Mouse (Mus musculus) MEL (cell line): ENCODE results near the gene Jag2. TPM values are rescaled to one million over a fixed set of nuclear protein-coding genes. Genes with fewer than 3 reads are reported as not detected.
A peak's percentile ranks its signal among the peaks of the same experiment; 100 is the strongest.

Experiments used
- DNase-seq: peaks from one replicate; pipeline ENCODE4 v3.0.0; 2011; ENCODE audit warnings: low read depth, low spot score
- H3K27ac ChIP-seq: 2 replicates; pipeline ENCODE4 v1.5.1; 2012; ENCODE audit warnings: low read depth, mild to moderate bottlenecking, control low read depth, low read length, moderate library complexity; ENCODE audit not compliant: control insufficient read depth
- H3K27me3 ChIP-seq, 2 experiments: fragments of 150-350 bp in 1 of 2; sonication (generic) in 1 of 2; 2 replicates each; pipeline ENCODE4 v1.6.1; 2012; ENCODE audit warnings: low read length in 2 of 2, mild to moderate bottlenecking in 2 of 2, improper control_type of control experiment in 1 of 2, moderate library complexity in 1 of 2; ENCODE audit not compliant: insufficient read depth in 2 of 2, control insufficient read depth in 1 of 2
- H3K36me3 ChIP-seq, 2 experiments: 2 replicates each; pipeline ENCODE4 v1.6.1; 2012 to 2014; ENCODE audit warnings: low read length in 2 of 2, improper control_type of control experiment in 1 of 2, inconsistent platforms in 1 of 2, mild to moderate bottlenecking in 1 of 2; ENCODE audit not compliant: insufficient read depth in 2 of 2, control insufficient read depth in 1 of 2
- H3K4me1 ChIP-seq, 2 experiments: fragments of 150-350 bp in 1 of 2; sonication (generic) in 1 of 2; 2 replicates each; pipeline ENCODE4 v1.6.1; 2012; ENCODE audit warnings: low read length in 2 of 2, improper control_type of control experiment in 1 of 2, mild to moderate bottlenecking in 1 of 2; ENCODE audit not compliant: insufficient read depth in 2 of 2, control insufficient read depth in 1 of 2
- H3K4me3 ChIP-seq, 2 experiments: fragments of 150-350 bp in 1 of 2; sonication (generic) in 1 of 2; 2 replicates each; pipeline ENCODE4 v1.5.1; 2012; ENCODE audit warnings: low read depth in 2 of 2, low read length in 2 of 2, mild to moderate bottlenecking in 2 of 2, moderate library complexity in 2 of 2, control low read depth in 1 of 2, improper control_type of control experiment in 1 of 2; ENCODE audit not compliant: control insufficient read depth in 1 of 2, insufficient read depth in 1 of 2
- H3K79me2 ChIP-seq: 2 replicates; pipeline ENCODE4 v1.6.1; 2012; ENCODE audit warnings: mild to moderate bottlenecking, low read length, moderate library complexity; ENCODE audit not compliant: control insufficient read depth, poor library complexity, insufficient read depth
- H3K9ac ChIP-seq: 2 replicates; pipeline ENCODE4 v1.6.1; 2012; ENCODE audit warnings: low read depth, mild to moderate bottlenecking, control low read depth, low read length, moderate library complexity; ENCODE audit not compliant: control insufficient read depth, poor library complexity, severe bottlenecking
- H3K9me3 ChIP-seq: fragments of 150-350 bp; sonication (generic); replicated peaks from 2 replicates; pipeline ENCODE4 v1.6.1; 2012; ENCODE audit warnings: mild to moderate bottlenecking, low read length, improper control_type of control experiment, moderate library complexity; ENCODE audit not compliant: insufficient read depth
- BHLHE40 ChIP-seq: IDR thresholded peaks from 2 replicates; pipeline ENCODE4 v1.6.1; 2012; ENCODE audit warnings: low read depth, mild to moderate bottlenecking, inconsistent platforms, low read length, improper control_type of control experiment, borderline replicate concordance
- CHD1 ChIP-seq: IDR thresholded peaks from 2 replicates; pipeline ENCODE4 v1.6.1; 2012; ENCODE audit warnings: low read depth, mild to moderate bottlenecking, inconsistent platforms, low read length, improper control_type of control experiment
- CHD2 ChIP-seq: IDR thresholded peaks from 2 replicates; pipeline ENCODE4 v1.6.1; 2011; ENCODE audit warnings: low read length, improper control_type of control experiment
- CTCF ChIP-seq, 3 experiments: IDR thresholded peaks in 2 of 3; conservative IDR thresholded peaks in 1 of 3; 2 replicates each; pipeline ENCODE4 v1.5.1; 2011 to 2012; ENCODE audit warnings: low read length in 3 of 3, low read depth in 2 of 3, mild to moderate bottlenecking in 2 of 3, improper control_type of control experiment in 1 of 3, inconsistent platforms in 1 of 3, mixed read lengths in 1 of 3, moderate library complexity in 1 of 3; ENCODE audit not compliant: control insufficient read depth in 1 of 3, insufficient read depth in 1 of 3, poor library complexity in 1 of 3, severe bottlenecking in 1 of 3
- E2F4 ChIP-seq: IDR thresholded peaks from 2 replicates; pipeline ENCODE4 v1.6.1; 2011; ENCODE audit warnings: low read depth, low read length, improper control_type of control experiment, borderline replicate concordance
- EP300 ChIP-seq, 2 experiments: IDR thresholded peaks; 2 replicates each; pipeline ENCODE4 v1.6.1; 2011; ENCODE audit warnings: improper control_type of control experiment in 2 of 2, low read length in 2 of 2, low read depth in 1 of 2, mild to moderate bottlenecking in 1 of 2
- ETS1 ChIP-seq: IDR thresholded peaks from 2 replicates; pipeline ENCODE4 v1.6.1; 2012; ENCODE audit warnings: low read depth, mild to moderate bottlenecking, inconsistent platforms, low read length, improper control_type of control experiment, moderate library complexity
- GABPA ChIP-seq: IDR thresholded peaks from 2 replicates; pipeline ENCODE4 v1.6.1; 2012; ENCODE audit warnings: low read depth, mild to moderate bottlenecking, inconsistent platforms, low read length, improper control_type of control experiment, moderate library complexity
- HCFC1 ChIP-seq: IDR thresholded peaks from 2 replicates; pipeline ENCODE4 v1.6.1; 2012; ENCODE audit warnings: low read depth, mild to moderate bottlenecking, inconsistent platforms, low read length, improper control_type of control experiment, moderate library complexity
- JUND ChIP-seq: IDR thresholded peaks from 2 replicates; pipeline ENCODE4 v1.6.1; 2011; ENCODE audit warnings: low read depth, mild to moderate bottlenecking, improper control_type of control experiment, low read length
- KAT2A ChIP-seq: conservative IDR thresholded peaks from 2 replicates; pipeline ENCODE4 v1.6.1; 2012; ENCODE audit warnings: low read depth, low read length, improper control_type of control experiment, inconsistent platforms
- MEF2A ChIP-seq: IDR thresholded peaks from 2 replicates; pipeline ENCODE4 v1.6.1; 2014; ENCODE audit warnings: low read depth, mild to moderate bottlenecking, inconsistent platforms, low read length, improper control_type of control experiment; ENCODE audit not compliant: poor library complexity, insufficient replicate concordance, severe bottlenecking; ENCODE audit errors: extremely low read depth
- MYB ChIP-seq: IDR thresholded peaks from 2 replicates; pipeline ENCODE4 v1.6.1; 2011; ENCODE audit warnings: mild to moderate bottlenecking, low read depth, low read length, improper control_type of control experiment
- MYC ChIP-seq: IDR thresholded peaks from 2 replicates; pipeline ENCODE4 v1.6.1; 2011; ENCODE audit warnings: low read depth, mild to moderate bottlenecking, low read length, improper control_type of control experiment, moderate library complexity
- POLR2A ChIP-seq, 2 experiments: IDR thresholded peaks; 2 replicates each; pipeline ENCODE4 v1.6.1; 2011 to 2012; ENCODE audit warnings: low read length in 2 of 2, mild to moderate bottlenecking in 2 of 2, control low read depth in 1 of 2, improper control_type of control experiment in 1 of 2, low read depth in 1 of 2, moderate library complexity in 1 of 2; ENCODE audit not compliant: control insufficient read depth in 1 of 2, insufficient read depth in 1 of 2, poor library complexity in 1 of 2
- POLR2AphosphoS2 ChIP-seq: IDR thresholded peaks from 2 replicates; pipeline ENCODE4 v1.6.1; 2011; ENCODE audit warnings: low read length, improper control_type of control experiment
- RAD21 ChIP-seq: IDR thresholded peaks from 2 replicates; pipeline ENCODE4 v1.6.1; 2011; ENCODE audit warnings: mild to moderate bottlenecking, low read depth, low read length, improper control_type of control experiment
- RCOR1 ChIP-seq: IDR thresholded peaks from 2 replicates; pipeline ENCODE4 v1.6.1; 2012; ENCODE audit warnings: low read depth, mild to moderate bottlenecking, inconsistent platforms, low read length, improper control_type of control experiment
- TAL1 ChIP-seq: IDR thresholded peaks from 2 replicates; pipeline ENCODE4 v1.6.1; 2012; ENCODE audit warnings: mild to moderate bottlenecking, inconsistent platforms, low read length, moderate library complexity, mixed read lengths
- TBP ChIP-seq: IDR thresholded peaks from 2 replicates; pipeline ENCODE4 v1.8.0; 2011; ENCODE audit warnings: low read depth, low read length, improper control_type of control experiment
- UBTF ChIP-seq: IDR thresholded peaks from 2 replicates; pipeline ENCODE4 v1.6.1; 2012; ENCODE audit warnings: low read depth, mild to moderate bottlenecking, inconsistent platforms, low read length, improper control_type of control experiment, moderate library complexity, borderline replicate concordance; ENCODE audit not compliant: insufficient read depth
- USF1 ChIP-seq: IDR thresholded peaks from 2 replicates; pipeline ENCODE4 v1.6.1; 2014; ENCODE audit warnings: low read depth, mild to moderate bottlenecking, inconsistent platforms, low read length, improper control_type of control experiment, moderate library complexity
- USF2 ChIP-seq, 2 experiments: IDR thresholded peaks; 2 replicates each; pipeline ENCODE4 v1.6.1; 2011 to 2012; ENCODE audit warnings: improper control_type of control experiment in 2 of 2, low read length in 2 of 2, borderline replicate concordance in 1 of 2, inconsistent platforms in 1 of 2, low read depth in 1 of 2, mild to moderate bottlenecking in 1 of 2; ENCODE audit not compliant: insufficient read depth in 1 of 2
- ZC3H11A ChIP-seq: IDR thresholded peaks from 2 replicates; pipeline ENCODE4 v1.6.1; 2012; ENCODE audit warnings: low read depth, mild to moderate bottlenecking, inconsistent platforms, low read length, improper control_type of control experiment
- ZKSCAN1 ChIP-seq: IDR thresholded peaks from 2 replicates; pipeline ENCODE4 v1.6.1; 2012; ENCODE audit warnings: low read depth, mild to moderate bottlenecking, inconsistent platforms, low read length, improper control_type of control experiment, moderate library complexity
- ZNF384 ChIP-seq: IDR thresholded peaks from 2 replicates; pipeline ENCODE4 v1.6.1; 2012; ENCODE audit warnings: low read depth, mild to moderate bottlenecking, inconsistent platforms, low read length, improper control_type of control experiment
- polyA plus RNA-seq, 2 experiments: library from polyadenylated mRNA; stranded (reverse) in 1 of 2; unstranded in 1 of 2; fragments of >175 nt in 1 of 2; fragments of >200 nt in 1 of 2; gene quantifications; 2 replicates each; pipeline versions ENCODE4 v1.2.1 to v1.2.4; 2012; ENCODE audit warnings: low replicate concordance in 2 of 2, low read depth in 1 of 2; ENCODE audit not compliant: insufficient read length in 2 of 2, insufficient read depth in 1 of 2, missing spikeins in 1 of 2
- total RNA-seq: library from RNA; depleted of rRNA; stranded (reverse); fragments of 300-350 nt; gene quantifications from 2 replicates; pipeline ENCODE4 v1.2.3, GENCODE M21; 2012

Jag2 gene
- total and polyA plus RNA-seq, 3 experiments = 1.0 to 3.9 TPM; not detected in 1

DNA sequence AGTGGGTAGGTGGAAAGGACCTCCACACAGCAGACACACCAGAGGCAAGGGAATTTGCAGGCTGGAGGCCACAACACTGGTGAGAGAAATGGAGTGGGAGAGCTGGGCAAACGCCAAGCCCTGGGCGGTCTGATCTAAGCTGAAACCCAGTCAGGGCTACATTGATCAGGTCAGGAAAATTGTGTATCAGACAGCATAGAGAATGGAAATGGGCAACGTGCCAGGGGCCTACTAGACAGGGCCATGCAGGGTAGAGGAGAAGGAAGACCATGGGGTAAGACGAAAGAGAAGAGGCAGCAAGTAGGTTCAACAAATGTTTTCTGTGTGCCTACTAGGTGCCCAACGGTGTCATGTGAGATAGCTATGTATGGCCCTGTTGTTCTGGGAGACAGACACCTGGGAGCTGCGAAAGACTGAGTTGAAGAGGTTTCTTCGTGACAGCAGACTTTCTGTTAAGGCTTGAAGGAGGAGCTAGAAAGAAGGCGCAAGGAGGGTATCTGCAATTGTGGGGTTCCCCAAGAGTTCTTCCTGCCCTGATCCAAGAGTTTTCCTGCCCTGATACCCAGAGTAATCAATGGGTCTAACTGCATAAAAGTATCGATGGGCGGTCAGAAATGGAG lies 11.7 kb upstream of the Jag2 start (continued):
- TF ChIP-seq JUND = peak; percentile 52; the same call in 1 of the 2 replicates
- TF ChIP-seq, all 39 proteins: peak for 12

DNA sequence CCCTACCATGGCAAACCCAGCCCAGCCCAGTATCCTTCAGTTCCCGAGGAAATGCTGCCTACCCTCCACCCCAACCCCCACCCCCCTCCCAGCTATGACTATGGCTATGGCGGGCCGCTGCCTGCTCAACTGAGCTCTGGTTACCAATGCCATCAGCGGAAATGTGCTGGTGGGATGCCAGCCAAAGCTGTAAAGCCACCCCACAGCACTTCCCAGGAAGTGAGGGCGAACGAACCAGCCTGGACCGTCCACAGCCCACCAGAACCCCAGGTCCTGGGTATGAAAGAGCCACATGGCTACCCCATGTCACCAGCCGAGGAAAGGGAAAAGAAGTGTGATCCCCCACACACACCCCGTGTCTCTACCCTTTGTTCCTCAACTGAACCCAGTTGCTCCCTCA lies 11.1 kb upstream of the Jag2 start:
- no peaks in the 10 kb centered on the region for H3K9me3 ChIP-seq
- H3K79me2 ChIP-seq = peaks cover 3% of the 10 kb centered on the region; the same call in 1 of the 2 replicates
- H3K4me1 ChIP-seq = peaks cover 9 to 14% of the 10 kb centered on the region in 2 experiments
- DNase-seq = no peak
- no peak overlapping the region for H3K4me3 ChIP-seq
- H3K36me3 ChIP-seq = peaks cover 0 to 6% of the 10 kb centered on the region in 2 experiments; a peak in 2 of 4 replicates
- H3K27ac ChIP-seq = no peak overlapping the region
- no peak overlapping the region for H3K9ac ChIP-seq
- H3K27me3 ChIP-seq = no peaks in the 10 kb centered on the region
- TF ChIP-seq E2F4 (no peak), ETS1 (no peak), CTCF (IDR thresholded peaks at IDR 0.05 in 2 of 3, conservative IDR thresholded peaks at IDR 0.05 in 1 of 3; ENCODE audit: control insufficient read depth in 1 of 3, insufficient read depth in 1 of 3, low read depth in 2 of 3, low read length in 3 of 3, poor library complexity in 1 of 3, severe bottlenecking in 1 of 3) (no peak), POLR2A (IDR thresholded peaks at IDR 0.05; ENCODE audit: control insufficient read depth in 1 of 2, insufficient read depth in 1 of 2, low read depth in 1 of 2, low read length in 2 of 2, poor library complexity in 1 of 2) (no peak), TAL1 (no peak), HCFC1 (no peak), RCOR1 (no peak), CHD1 (no peak), KAT2A (no peak), BHLHE40 (no peak), ZC3H11A (no peak), POLR2AphosphoS2 (no peak), ZNF384 (no peak), USF1 (no peak), MEF2A (no peak), EP300 (IDR thresholded peaks at IDR 0.05; ENCODE audit: low read depth in 1 of 2, low read length in 2 of 2) (no peak), UBTF (no peak)
- TF ChIP-seq, all 39 proteins: peak for 0

DNA sequence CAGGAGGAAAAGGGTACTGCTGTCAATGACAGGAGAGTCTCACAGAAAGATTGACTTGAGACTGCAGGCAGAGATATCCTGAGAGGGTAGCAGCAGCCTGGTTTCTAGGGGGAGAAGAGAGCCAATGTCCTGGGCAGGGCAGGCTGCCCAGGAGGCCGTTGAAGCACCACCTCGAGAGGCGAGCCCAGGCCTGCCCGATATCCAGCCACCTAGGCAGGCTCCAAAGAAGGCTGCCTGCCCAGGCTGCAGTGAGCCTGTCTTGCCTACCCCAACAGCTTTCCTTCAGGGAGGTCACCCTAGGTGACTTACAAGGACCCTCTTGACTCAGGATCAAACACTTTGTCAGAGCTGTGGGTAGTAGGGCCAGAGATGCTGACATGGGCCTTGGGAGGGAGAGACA lies 10.7 kb upstream of the Jag2 start:
- DNase-seq = no peak
- no peaks in the 10 kb centered on the region for H3K9me3 ChIP-seq
- no peaks in the 10 kb centered on the region for H3K27me3 ChIP-seq
- no peak overlapping the region for H3K27ac ChIP-seq
- H3K79me2 ChIP-seq = peaks cover 3% of the 10 kb centered on the region; the same call in 1 of the 2 replicates
- H3K36me3 ChIP-seq = peaks cover 0 to 6% of the 10 kb centered on the region in 2 experiments; a peak in 2 of 4 replicates
- TF ChIP-seq USF1 (no peak), RAD21 (no peak), ZC3H11A (no peak), RCOR1 (no peak), CTCF (IDR thresholded peaks at IDR 0.05 in 2 of 3, conservative IDR thresholded peaks at IDR 0.05 in 1 of 3; ENCODE audit: control insufficient read depth in 1 of 3, insufficient read depth in 1 of 3, low read depth in 2 of 3, low read length in 3 of 3, poor library complexity in 1 of 3, severe bottlenecking in 1 of 3) (no peak; a peak in 1 of 6 replicates), MYC (no peak), CHD2 (no peak), TBP (no peak), USF2 (IDR thresholded peaks at IDR 0.05; ENCODE audit: borderline replicate concordance in 1 of 2, insufficient read depth in 1 of 2, low read depth in 1 of 2, low read length in 2 of 2) (no peak), E2F4 (no peak), GABPA (no peak), POLR2AphosphoS2 (no peak), MEF2A (no peak), ZKSCAN1 (no peak), HCFC1 (no peak), KAT2A (no peak), MYB (no peak)
- TF ChIP-seq, all 39 proteins: peak for 0
- H3K4me3 ChIP-seq = no peak overlapping the region
- peaks cover 9 to 14% of the 10 kb centered on the region in 2 experiments for H3K4me1 ChIP-seq
- no peak overlapping the region for H3K9ac ChIP-seq
